Mouse (Mus musculus) subcutaneous adipose tissue, adult 2 months (tissue): ENCODE results near the gene Serpina3a. TPM values are rescaled to one million over a fixed set of nuclear protein-coding genes. Genes with fewer than 3 reads are reported as not detected.

Experiments
- polyA plus RNA-seq: library from polyadenylated mRNA; depleted of rRNA; stranded (reverse); fragments of >200 nt; gene quantifications from 2 replicates; pipeline ENCODE4 v1.2.3, GENCODE M21; 2012; ENCODE audit warnings: low replicate concordance; rRNA removed

Serpina3a gene
- 0.29 TPM in 1 of 2 replicates, not detected in the other for polyA plus RNA-seq

GRCm38 (mm10) chr12:104112333-104112732, at the start of gene Serpina3a:
Gene Serpina3a (plus strand): TSS chr12:104112724.

GRCm38 (mm10) chr12:104100768-104101167, 11.8 kb upstream of the Serpina3a start, which contains the start of gene Serpina5:
Gene Serpina5 (plus strand): TSS chr12:104101113.

GRCm38 (mm10) chr12:104127696-104128095, 15.2 kb downstream of the Serpina3a start, which contains the start of gene Serpina3b:
Gene Serpina3b (plus strand): TSS chr12:104127996.

GRCm38 (mm10) chr12:104153656-104154055, 41.1 kb downstream of the Serpina3a start, which contains the start of gene Serpina3c:
Gene Serpina3c (minus strand): TSS chr12:104153870.

Other genes with a start within 250 kb of the Serpina3a start
- gene Serpina1a, start 249.2 kb upstream of the Serpina3a start, polyA plus RNA-seq: 2.2 and 41.6 TPM in 2 replicates
- gene Serpina1c, start 207.8 kb upstream of the Serpina3a start, polyA plus RNA-seq: 1.8 and 16.9 TPM in 2 replicates
- gene Serpina1e, start 153.7 kb upstream of the Serpina3a start, polyA plus RNA-seq: 0.70 and 44.0 TPM in 2 replicates
- 0.10 and 0.59 TPM in 2 replicates for gene Serpina11, start 122.8 kb upstream of the Serpina3a start, polyA plus RNA-seq
- gene Serpina9, start 99.0 kb upstream of the Serpina3a start, polyA plus RNA-seq: 0.76 TPM in 1 of 2 replicates, not detected in the other
- 0.10 TPM in 1 of 2 replicates, not detected in the other for gene Serpina12, start 68.3 kb upstream of the Serpina3a start, polyA plus RNA-seq
- 0.10 TPM in 1 of 2 replicates, not detected in the other for gene Serpina5, start 11.6 kb upstream of the Serpina3a start, polyA plus RNA-seq
- gene Serpina3b, start 15.3 kb downstream of the Serpina3a start, polyA plus RNA-seq: 1.4 TPM in 2 replicates
- 48.3 and 196 TPM in 2 replicates for gene Serpina3c, start 41.1 kb downstream of the Serpina3a start, polyA plus RNA-seq
- gene Serpina3f, start 101.8 kb downstream of the Serpina3a start, polyA plus RNA-seq: 0.32 and 0.99 TPM in 2 replicates
- gene Serpina3g, start 123.5 kb downstream of the Serpina3a start, polyA plus RNA-seq: 4.3 and 12.5 TPM in 2 replicates
- 0.14 and 0.19 TPM in 2 replicates for gene Serpina3i, start 150.4 kb downstream of the Serpina3a start, polyA plus RNA-seq
- 0.45 and 0.47 TPM in 2 replicates for gene Serpina3j, start 201.8 kb downstream of the Serpina3a start, polyA plus RNA-seq
- 1.8 and 1.9 TPM in 2 replicates for gene Serpina3k, start 225.8 kb downstream of the Serpina3a start, polyA plus RNA-seq
- gene Serpina3m, start 225.8 kb downstream of the Serpina3a start, polyA plus RNA-seq: 0.57 and 7.4 TPM in 2 replicates